Mouse (Mus musculus): ENCODE measurements around the gene Fam227a. TPM values are rescaled to one million over a fixed set of nuclear protein-coding genes. Genes with fewer than 3 reads are reported as not detected.

The Fam227a gene
- total and polyA plus RNA-seq, 3 experiments: 0.35 to 0.60 TPM; not detected in 1

- no peak for TF ChIP-seq POLR2AphosphoS2 (IDR thresholded peaks at IDR 0.05; ENCODE audit: low read length)
- TF ChIP-seq MAZ (IDR thresholded peaks at IDR 0.05; ENCODE audit: low read depth, low read length): no peak
These were observed 40.3 kb downstream of the Fam227a start (continued) for GRCm38 (mm10) chr15:79618456-79618855.

- Histone ChIP-seq H3K36me3 (ENCODE audit: control insufficient read depth in 1 of 2, insufficient read depth in 2 of 2, low read length in 2 of 2) (peaks cover 0 to 3% of the 10 kb centered on the region in 2 experiments; a peak in 2 of 4 replicates), H3K27ac (ENCODE audit: control insufficient read depth, low read depth, low read length) (peak overlapping the region; percentile 80), H3K4me1 (ENCODE audit: control insufficient read depth in 1 of 2, insufficient read depth in 2 of 2, low read length in 2 of 2) (0 out of 4 replicates have a peak, but pooled peaks cover 0 to 4% of the 10 kb centered on the region in 2 experiments), H3K9ac (ENCODE audit: control insufficient read depth, low read depth, low read length, poor library complexity, severe bottlenecking) (peak overlapping the region; percentile 82), H3K79me2 (ENCODE audit: control insufficient read depth, insufficient read depth, low read length, poor library complexity) (no peaks in the 10 kb centered on the region; the same call in 1 of the 2 replicates), H3K4me3 (ENCODE audit: control insufficient read depth in 1 of 2, insufficient read depth in 1 of 2, low read depth in 2 of 2, low read length in 2 of 2) (peak overlapping the region; percentile 76 to 80), H3K27me3 (ENCODE audit: control insufficient read depth in 1 of 2, insufficient read depth in 2 of 2, low read length in 2 of 2) (no peaks in the 10 kb centered on the region), H3K9me3 (replicated peaks; ENCODE audit: insufficient read depth, low read length) (no peaks in the 10 kb centered on the region)
- peak; percentile 96 for DNase-seq (ENCODE audit: low read depth, low spot score)
- TF ChIP-seq E2F4 (IDR thresholded peaks at IDR 0.05; ENCODE audit: borderline replicate concordance, low read depth, low read length): no peak
- no peak for TF ChIP-seq CTCF (IDR thresholded peaks at IDR 0.05 in 2 of 3, conservative IDR thresholded peaks at IDR 0.05 in 1 of 3; ENCODE audit: control insufficient read depth in 1 of 3, insufficient read depth in 1 of 3, low read depth in 2 of 3, low read length in 3 of 3, poor library complexity in 1 of 3, severe bottlenecking in 1 of 3)
- no peak for TF ChIP-seq BHLHE40 (IDR thresholded peaks at IDR 0.05; ENCODE audit: borderline replicate concordance, low read depth, low read length)
- no peak for TF ChIP-seq ZC3H11A (IDR thresholded peaks at IDR 0.05; ENCODE audit: low read depth, low read length)
- no peak for TF ChIP-seq GABPA (IDR thresholded peaks at IDR 0.05; ENCODE audit: low read depth, low read length)
- no peak for TF ChIP-seq CHD2 (IDR thresholded peaks at IDR 0.05; ENCODE audit: low read length)
- no peak for TF ChIP-seq MYB (IDR thresholded peaks at IDR 0.05; ENCODE audit: low read depth, low read length)
- TF ChIP-seq MYC (IDR thresholded peaks at IDR 0.05; ENCODE audit: low read depth, low read length): peak; percentile 76; the same call in 1 of the 2 replicates
- peak; percentile 76 for TF ChIP-seq NELFE (IDR thresholded peaks at IDR 0.05; ENCODE audit: low read depth, low read length)
- TF ChIP-seq ELF1 (IDR thresholded peaks at IDR 0.05; ENCODE audit: low read depth, low read length): peak; percentile 57
- no peak for TF ChIP-seq MAFK (IDR thresholded peaks at IDR 0.05; ENCODE audit: borderline replicate concordance, low read depth, low read length)
- TF ChIP-seq MAZ (IDR thresholded peaks at IDR 0.05; ENCODE audit: low read depth, low read length): no peak
- TF ChIP-seq GATA1 (IDR thresholded peaks at IDR 0.05; ENCODE audit: low read depth, low read length): no peak
- TF ChIP-seq MXI1 (IDR thresholded peaks at IDR 0.05; ENCODE audit: low read depth, low read length): peak; percentile 94
- TF ChIP-seq NRF1 (IDR thresholded peaks at IDR 0.05; ENCODE audit: insufficient read depth, low read depth, low read length, poor library complexity, severe bottlenecking): no peak
- TF ChIP-seq CHD1 (IDR thresholded peaks at IDR 0.05; ENCODE audit: low read depth, low read length): no peak
- TF ChIP-seq TAL1 (IDR thresholded peaks at IDR 0.05; ENCODE audit: low read length): no peak
- TF ChIP-seq RAD21 (IDR thresholded peaks at IDR 0.05; ENCODE audit: low read depth, low read length): no peak
- no peak for TF ChIP-seq ETS1 (IDR thresholded peaks at IDR 0.05; ENCODE audit: low read depth, low read length)
- no peak for TF ChIP-seq ZKSCAN1 (IDR thresholded peaks at IDR 0.05; ENCODE audit: low read depth, low read length)
- TF ChIP-seq ZMIZ1 (IDR thresholded peaks at IDR 0.05; ENCODE audit: low read depth, low read length): no peak
- TF ChIP-seq TBP (IDR thresholded peaks at IDR 0.05; ENCODE audit: low read depth, low read length): no peak; the same call in 1 of the 2 replicates
- TF ChIP-seq MEF2A (IDR thresholded peaks at IDR 0.05; ENCODE audit: extremely low read depth, insufficient replicate concordance, low read depth, low read length, poor library complexity, severe bottlenecking): no peak
- no peak; the same call in 1 of the 2 replicates for TF ChIP-seq POLR2AphosphoS5 (IDR thresholded peaks at IDR 0.05; ENCODE audit: borderline replicate concordance, low read depth, low read length)
- TF ChIP-seq USF1 (IDR thresholded peaks at IDR 0.05; ENCODE audit: low read depth, low read length): 0 out of 2 replicates have a peak, but pooled peaks have one; percentile 52
- TF ChIP-seq POLR2AphosphoS2 (IDR thresholded peaks at IDR 0.05; ENCODE audit: low read length): peak; percentile 84
- no peak for TF ChIP-seq SMC3 (IDR thresholded peaks at IDR 0.05; ENCODE audit: low read depth, low read length)
- peak; percentile 71 for TF ChIP-seq HCFC1 (IDR thresholded peaks at IDR 0.05; ENCODE audit: low read depth, low read length)
- TF ChIP-seq POLR2A (IDR thresholded peaks at IDR 0.05; ENCODE audit: control insufficient read depth in 1 of 2, insufficient read depth in 1 of 2, low read depth in 1 of 2, low read length in 2 of 2, poor library complexity in 1 of 2): peak; percentile 50 to 88; a peak in 2 of 4 replicates
- TF ChIP-seq KAT2A (conservative IDR thresholded peaks at IDR 0.05; ENCODE audit: low read depth, low read length): no peak; the same call in 1 of the 2 replicates
- no peak for TF ChIP-seq JUND (IDR thresholded peaks at IDR 0.05; ENCODE audit: low read depth, low read length)
- TF ChIP-seq EP300 (IDR thresholded peaks at IDR 0.05; ENCODE audit: low read depth in 1 of 2, low read length in 2 of 2): no peak
- no peak; the same call in 1 of the 2 replicates for TF ChIP-seq ZNF384 (IDR thresholded peaks at IDR 0.05; ENCODE audit: low read depth, low read length)
- TF ChIP-seq RCOR1 (IDR thresholded peaks at IDR 0.05; ENCODE audit: low read depth, low read length): no peak
- peak; percentile 70; the same call in 1 of the 2 replicates for TF ChIP-seq SIN3A (IDR thresholded peaks at IDR 0.05; ENCODE audit: low read length)
These were observed 41.6 kb downstream of the Fam227a start for GRCm38 (mm10) chr15:79617135-79617534.

Measured in MEL (cell line).